29 mouse cellular contexts compared by ENCODE assay signal in the genomic region with DNA sequence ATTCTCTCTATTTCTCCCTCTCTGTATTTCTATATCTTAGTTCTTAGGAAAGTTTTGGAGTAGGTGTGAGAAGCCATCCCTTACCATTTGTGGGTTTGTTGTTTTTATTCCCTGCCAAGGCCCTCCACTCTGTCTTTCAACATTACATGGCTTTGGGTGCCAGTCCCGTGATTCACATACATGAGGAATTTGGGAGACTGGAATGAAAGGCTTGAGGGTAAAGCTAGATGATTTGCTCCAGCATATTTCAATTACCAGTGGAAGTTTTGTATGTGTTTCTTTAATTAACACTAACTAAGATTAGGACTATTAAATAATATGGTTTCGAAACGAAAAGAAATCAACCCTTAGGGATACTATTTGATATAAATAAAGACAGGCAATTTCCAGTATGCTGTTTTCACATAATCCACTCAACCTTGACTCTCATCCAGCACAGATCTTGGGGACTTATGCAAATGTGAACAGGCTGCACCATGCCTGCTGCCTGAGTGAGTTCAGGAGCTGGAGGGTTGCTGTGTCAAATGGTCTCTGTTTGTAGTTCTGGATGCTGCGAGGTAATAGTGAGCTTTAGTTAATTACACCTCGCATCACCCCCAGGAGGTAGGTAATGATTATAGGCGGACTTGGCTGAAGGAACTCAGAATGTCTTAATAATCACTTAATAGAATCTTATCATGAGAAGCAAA.
DNase-seq lines count a peak whose midpoint lies in the region; ATAC-seq and TF ChIP-seq lines count a peak whose summit lies in the region.
"Had no signal": no experiment of that assay in that cellular context is flagged by ENCODE, and none has a peak within 500 bp of the region (broad histone marks: within the 10 kb centered on the region; RNA-seq: fewer than 3 reads in every experiment).

No protein-coding gene starts in this region.

- peak; percentile 34; the same call in 1 of the 2 replicates for ATAC-seq in hindbrain, embryonic 16.5 days
- peak; percentile 48 for ATAC-seq in Patski
- peak; percentile 29 for ATAC-seq in neural tube, embryonic 15.5 days (ENCODE audit: low FRiP score)
- ATAC-seq: activated CD4-positive, CD25-positive, alpha-beta regulatory T cell, adult 4 months; forebrain, postnatal 0 days; intestine, embryonic 15.5 days had no signal

- POLR2A ChIA-PET in Patski (lab: Charles Lee): interaction anchor here (0.6 kb wide), 2 partner anchors 212 to 314 kb away, joined by 3 to 4 read pairs; no protein-coding TSS in a partner anchor

- peaks cover 2% of the 10 kb centered on the region; the same call in 1 of the 2 replicates for H3K27me3 ChIP-seq in hindbrain, embryonic 16.5 days (replicated peaks; ENCODE audit: control insufficient read depth, insufficient read depth, low read length)
- peaks cover 12% of the 10 kb centered on the region; the same call in 1 of the 2 replicates for H3K27me3 ChIP-seq in hindbrain, embryonic 10.5 days (ENCODE audit: insufficient read depth, poor library complexity, severe bottlenecking)
- no peaks in the 10 kb centered on the region for H3K27me3 ChIP-seq in Patski
- 0 out of 2 replicates have a peak, but pooled peaks cover 2% of the 10 kb centered on the region for H3K27me3 ChIP-seq in neural tube, embryonic 15.5 days (replicated peaks)
- H3K27me3 ChIP-seq: hindbrain, embryonic 15.5 days; intestine, embryonic 15.5 days; limb, embryonic 12.5 days; liver, embryonic 15.5 days had no signal

- H3K9me3 ChIP-seq in hindbrain, embryonic 16.5 days (ENCODE audit: control insufficient read depth, low read length): no peaks in the 10 kb centered on the region
- H3K9me3 ChIP-seq in hindbrain, embryonic 10.5 days: no peaks in the 10 kb centered on the region
- no peaks in the 10 kb centered on the region for H3K9me3 ChIP-seq in neural tube, embryonic 15.5 days (replicated peaks)
- H3K9me3 ChIP-seq: G1E; hindbrain, embryonic 15.5 days; intestine, embryonic 15.5 days; limb, embryonic 12.5 days; liver, embryonic 15.5 days; midbrain, embryonic 12.5 days; neural tube, embryonic 12.5 days had no signal

- H3K4me1 ChIP-seq in hindbrain, embryonic 16.5 days (ENCODE audit: control insufficient read depth, insufficient read depth, low read depth, low read length): peaks cover 20% of the 10 kb centered on the region
- peaks cover 28% of the 10 kb centered on the region for H3K4me1 ChIP-seq in hindbrain, embryonic 10.5 days (replicated peaks)
- peaks cover 56% of the 10 kb centered on the region for H3K4me1 ChIP-seq in neural tube, embryonic 15.5 days

- WGBS in hindbrain, embryonic 16.5 days: 50% methylated on average over 6 of the region's 6 CpGs
- 74% methylated on average over 6 of the region's 6 CpGs for WGBS in hindbrain, embryonic 10.5 days
- 45% methylated on average over 6 of the region's 6 CpGs for WGBS in neural tube, embryonic 15.5 days

- no peak for DNase-seq in hindbrain, embryonic 10.5 days (ENCODE audit: low spot score)
- DNase-seq in right cerebral cortex, postnatal 10 days (ENCODE audit: low spot score in 2 of 2): peak; percentile 9 to 21
- DNase-seq in right cerebral cortex, adult 2 months (ENCODE audit: low spot score in 2 of 2): no peak
- peak; percentile 68 for DNase-seq in Patski (ENCODE audit: low read depth, low spot score)
- no peak for DNase-seq in spleen, postnatal 10 days (ENCODE audit: low spot score in 2 of 2)
- DNase-seq in right cerebral cortex, postnatal 36 days (ENCODE audit: low spot score in 2 of 2): no peak
- DNase-seq: adrenal gland, adult 8-10 months; cerebellum, adult 8-10 months; cerebellum, postnatal 36 days; forebrain, postnatal 0 days; heart, postnatal 14 days; kidney, adult 2 months; kidney, postnatal 36 days; lung, embryonic 14.5 days; lung, postnatal 14 days; retina, postnatal 1 day; right cerebral cortex, postnatal 4 days had no signal

- no peak overlapping the region for H3K4me3 ChIP-seq in hindbrain, embryonic 16.5 days (ENCODE audit: low read length)
- H3K4me3 ChIP-seq in hindbrain, embryonic 10.5 days: no peak overlapping the region
- H3K4me3 ChIP-seq in neural tube, embryonic 15.5 days (replicated peaks): no peak overlapping the region
- H3K4me3 ChIP-seq: hindbrain, embryonic 15.5 days; intestine, embryonic 15.5 days; layer of hippocampus, adult 2 months; left cerebral cortex, adult 2 months; limb, embryonic 12.5 days; liver, embryonic 15.5 days; midbrain, embryonic 12.5 days; neural tube, embryonic 12.5 days had no signal

- no peak overlapping the region for H3K4me2 ChIP-seq in hindbrain, embryonic 16.5 days (ENCODE audit: low read length)
- H3K4me2 ChIP-seq in neural tube, embryonic 15.5 days: no peak overlapping the region
- H3K4me2 ChIP-seq: hindbrain, embryonic 15.5 days; intestine, embryonic 15.5 days; liver, embryonic 15.5 days; lung, embryonic 14.5 days; midbrain, embryonic 12.5 days; neural tube, embryonic 12.5 days had no signal

- CTCF ChIA-PET in Patski (lab: Charles Lee): interaction anchor here (1.1 to 9.3 kb wide), 11 partner anchors 7 to 573 kb away, joined by 3 to 107 read pairs (median 3); no protein-coding TSS in a partner anchor

- TF ChIP-seq CTCF in Patski (IDR thresholded peaks at IDR 0.05): peak; percentile 6

- H3K36me3 ChIP-seq in hindbrain, embryonic 16.5 days (ENCODE audit: control insufficient read depth, insufficient read depth, low read length): no peaks in the 10 kb centered on the region
- no peaks in the 10 kb centered on the region for H3K36me3 ChIP-seq in hindbrain, embryonic 10.5 days
- no peaks in the 10 kb centered on the region for H3K36me3 ChIP-seq in neural tube, embryonic 15.5 days
- H3K36me3 ChIP-seq: G1E; hindbrain, embryonic 15.5 days; intestine, embryonic 15.5 days; limb, embryonic 12.5 days; liver, embryonic 15.5 days; midbrain, embryonic 12.5 days; neural tube, embryonic 12.5 days had no signal

- H3K9ac ChIP-seq in hindbrain, embryonic 16.5 days (ENCODE audit: low read depth, low read length): no peak overlapping the region
- H3K9ac ChIP-seq in neural tube, embryonic 15.5 days (replicated peaks): no peak overlapping the region
- H3K9ac ChIP-seq: forebrain, postnatal 0 days; hindbrain, embryonic 15.5 days; intestine, embryonic 15.5 days; limb, embryonic 12.5 days; liver, embryonic 15.5 days; lung, embryonic 14.5 days; midbrain, embryonic 12.5 days; neural tube, embryonic 12.5 days had no signal

- no peak overlapping the region for H3K27ac ChIP-seq in hindbrain, embryonic 16.5 days (ENCODE audit: low read depth, low read length)
- H3K27ac ChIP-seq in hindbrain, embryonic 10.5 days: no peak overlapping the region
- no peak overlapping the region for H3K27ac ChIP-seq in neural tube, embryonic 15.5 days (replicated peaks)
- H3K27ac ChIP-seq: hindbrain, embryonic 15.5 days; intestine, embryonic 15.5 days; layer of hippocampus, adult 2 months; left cerebral cortex, adult 2 months; limb, embryonic 12.5 days; liver, embryonic 15.5 days; midbrain, embryonic 12.5 days; neural tube, embryonic 12.5 days had no signal

- in situ Hi-C loops in Patski (cut with MboI; ENCODE audit: low pct_unique_long_range_greater_than_20kb): loop anchor here (5.0 to 10.0 kb wide), 2 partner anchors 221 to 443 kb away; no protein-coding TSS in a partner anchor

Comparison
In these comparisons a context has a peak if more than half of its experiments do, and no peak if none do; other contexts are left out.
1. DNase-seq: peak in right cerebral cortex, postnatal 10 days (2 of 2) and Patski (single experiment); none in hindbrain, embryonic 10.5 days (single experiment), right cerebral cortex, adult 2 months (0 of 2), spleen, postnatal 10 days (0 of 2) and right cerebral cortex, postnatal 36 days (0 of 2).
2. Peak in every context shown above with its lines, with median percentiles within 50 percentile points of each other: ATAC-seq.